Mouse (Mus musculus) lung, postnatal 0 days (tissue): ENCODE data around the gene Als2cr12. TPM values are rescaled to one million over a fixed set of nuclear protein-coding genes. Genes with fewer than 3 reads are reported as not detected.

Experiments
- ATAC-seq: fragments of 200-750 bp; cut with Nextera tagmentation; 2 replicates; pipeline ENCODE4 v1.8.0; 2017; ENCODE audit warnings: moderate library complexity
- DNase-seq: peaks from one replicate; pipeline ENCODE4 v3.0.0-alpha.2; 2016; ENCODE audit warnings: low spot score
- H3K27ac ChIP-seq: fragments of 300-500 bp; sonication (generic); 2 replicates; pipeline ENCODE4 v1.5.1; 2014; ENCODE audit warnings: antibody characterized with exemption, mild to moderate bottlenecking, low read length, mixed read lengths
- H3K27me3 ChIP-seq: fragments of 300-500 bp; sonication (generic); replicated peaks from 2 replicates; pipeline ENCODE4 v1.6.1; 2014; ENCODE audit warnings: low read length, mixed read lengths; ENCODE audit not compliant: insufficient read depth
- H3K36me3 ChIP-seq: fragments of 300-500 bp; sonication (generic); 2 replicates; pipeline ENCODE4 v1.6.1; 2014; ENCODE audit warnings: low read length, mixed read lengths; ENCODE audit not compliant: insufficient read depth
- H3K4me1 ChIP-seq: fragments of 300-500 bp; sonication (generic); 2 replicates; pipeline ENCODE4 v1.6.1; 2014; ENCODE audit warnings: antibody characterized with exemption, low read depth, low read length, mixed read lengths; ENCODE audit not compliant: insufficient read depth
- H3K4me2 ChIP-seq: fragments of 300-500 bp; sonication (generic); replicated peaks from 2 replicates; pipeline ENCODE4 v1.6.1; 2014; ENCODE audit warnings: low read depth, mild to moderate bottlenecking, low read length, moderate library complexity, mixed read lengths
- H3K4me3 ChIP-seq: fragments of 300-500 bp; sonication (generic); 2 replicates; pipeline ENCODE4 v1.5.1; 2014; ENCODE audit warnings: low read depth, low read length
- H3K9ac ChIP-seq: fragments of 300-500 bp; sonication (generic); replicated peaks from 2 replicates; pipeline ENCODE4 v1.6.1; 2014; ENCODE audit warnings: low read depth, mild to moderate bottlenecking
- H3K9me3 ChIP-seq: fragments of 300-500 bp; sonication (generic); 2 replicates; pipeline ENCODE4 v1.6.1; 2016; ENCODE audit warnings: low read length, mixed read lengths
- CTCF ChIP-seq: IDR thresholded peaks from 2 replicates; pipeline ENCODE4 v1.5.1; 2016; ENCODE audit warnings: antibody characterized with exemption, mild to moderate bottlenecking
- EP300 ChIP-seq: IDR thresholded peaks from 2 replicates; pipeline ENCODE4 v1.6.1; 2016; ENCODE audit warnings: antibody characterized with exemption, mild to moderate bottlenecking, control low read depth
- WGBS: fragments of 180-500 bp; shearing (Covaris S2); extraction: QIAGEN DNeasy Blood & Tissue Kit; methylation state at CpG from one replicate; pipeline ENCODE4 v1.1.7; 2014; 5-methylcytosine and 5-hydroxymethylcytosine counted together
- polyA plus RNA-seq: library from polyadenylated mRNA; unstranded; fragments of >200 nt; fragmentation: Nextera tagmentation; extraction: Ambion mirVana; gene quantifications from 2 replicates; pipeline ENCODE4 v1.2.1, GENCODE M21; 2015

Als2cr12 gene
- polyA plus RNA-seq, 1 experiment from 2014 or later = 0.11 TPM

GRCm38 (mm10) chr1:58714361-58714760 lies 18.6 kb upstream of the Als2cr12 start:
- DNase-seq (no peak), ATAC-seq (no peak)
- Histone ChIP-seq H3K9ac (peak overlapping the region; percentile 84; the same call in 1 of the 2 replicates), H3K27me3 (no peaks in the 10 kb centered on the region), H3K4me2 (peak overlapping the region; percentile 53), H3K9me3 (no peaks in the 10 kb centered on the region), H3K27ac (peak overlapping the region; percentile 99), H3K36me3 (no peaks in the 10 kb centered on the region; the same call in 1 of the 2 replicates), H3K4me3 (peak overlapping the region; percentile 72), H3K4me1 (peaks cover 9% of the 10 kb centered on the region)
- WGBS = 22% methylated on average over 1 of the region's 1 CpGs
- no peak for TF ChIP-seq CTCF
- no peak for TF ChIP-seq EP300

GRCm38 (mm10) chr1:58713893-58714231 lies 18.1 kb upstream of the Als2cr12 start:
- H3K4me2 ChIP-seq = peak overlapping the region; percentile 53
- H3K4me3 ChIP-seq = peak overlapping the region; percentile 72
- H3K4me1 ChIP-seq = peaks cover 9% of the 10 kb centered on the region
- TF ChIP-seq CTCF = no peak
- TF ChIP-seq EP300 = no peak
- H3K27ac ChIP-seq = peak overlapping the region; percentile 99
- peak overlapping the region; percentile 84 for H3K9ac ChIP-seq
- 7% methylated on average over 4 of the region's 4 CpGs for WGBS
- no peaks in the 10 kb centered on the region for H3K9me3 ChIP-seq
- no peak for ATAC-seq
- H3K27me3 ChIP-seq = no peaks in the 10 kb centered on the region
- no peaks in the 10 kb centered on the region; the same call in 1 of the 2 replicates for H3K36me3 ChIP-seq
- DNase-seq = peak; percentile 78

GRCm38 (mm10) chr1:58713081-58713892 lies 17.5 kb upstream of the Als2cr12 start:
- Histone ChIP-seq H3K27me3 (no peaks in the 10 kb centered on the region), H3K4me2 (peak overlapping the region; percentile 53), H3K4me1 (peaks cover 9% of the 10 kb centered on the region), H3K27ac (peak overlapping the region; percentile 99), H3K4me3 (peak overlapping the region; percentile 72), H3K9ac (peak overlapping the region; percentile 84), H3K9me3 (no peaks in the 10 kb centered on the region), H3K36me3 (no peaks in the 10 kb centered on the region; the same call in 1 of the 2 replicates)
- TF ChIP-seq EP300 (peak; percentile 46; the same call in 1 of the 2 replicates), CTCF (peak; percentile 40)
- 3% methylated on average over 30 of the region's 31 CpGs for WGBS
- ATAC-seq (peak; percentile 39), DNase-seq (peak; percentile 95)

GRCm38 (mm10) chr1:58712076-58713061 lies 16.6 kb upstream of the Als2cr12 start:
- H3K27ac ChIP-seq = peak overlapping the region; percentile 99
- no peak; the same call in none of the 2 replicates for TF ChIP-seq EP300
- TF ChIP-seq CTCF = no peak

GRCm38 (mm10) chr1:58711365-58712016 lies 15.7 kb upstream of the Als2cr12 start, which contains the start of gene Cflar:
Gene Cflar, plus strand, starts transcription at chr1:58711508.
- no peaks in the 10 kb centered on the region for H3K27me3 ChIP-seq
- WGBS = 1% methylated on average over 45 of the region's 45 CpGs
- no peaks in the 10 kb centered on the region for H3K9me3 ChIP-seq
- peak within 1 kb of the TSS; percentile 60 for H3K4me2 ChIP-seq
- no peak; the same call in 1 of the 2 replicates for TF ChIP-seq EP300
- TF ChIP-seq CTCF = peak; percentile 2; the same call in 1 of the 2 replicates
- H3K36me3 ChIP-seq = no peaks in the 10 kb centered on the region; the same call in 1 of the 2 replicates
- H3K4me1 ChIP-seq = peaks cover 9% of the 10 kb centered on the region
- peak within 1 kb of the TSS; percentile 99 for H3K27ac ChIP-seq
- peak; percentile 80 for DNase-seq
- peak within 1 kb of the TSS; percentile 98 for H3K9ac ChIP-seq
- peak; percentile 58 for ATAC-seq
- H3K4me3 ChIP-seq = peak within 1 kb of the TSS; percentile 65

More at GRCm38 (mm10) chr1:58712076-58713061, 16.6 kb upstream of the Als2cr12 start:
- H3K9me3 ChIP-seq = no peaks in the 10 kb centered on the region
- H3K4me2 ChIP-seq = peak overlapping the region; percentile 60
- peak overlapping the region; percentile 98 for H3K9ac ChIP-seq
- 2% methylated on average over 14 of the region's 17 CpGs for WGBS
- H3K4me1 ChIP-seq = peaks cover 9% of the 10 kb centered on the region
- ATAC-seq (peak; percentile 83), DNase-seq (peak; percentile 96)
- H3K4me3 ChIP-seq = peak overlapping the region; percentile 72
- no peaks in the 10 kb centered on the region; the same call in 1 of the 2 replicates for H3K36me3 ChIP-seq
- no peaks in the 10 kb centered on the region for H3K27me3 ChIP-seq
